Mouse (Mus musculus) neural tube, embryonic 10.5 days (tissue): ENCODE measurements around the gene Gm773.
"Not testable (repeated sequence)": the region's sequence is repeated elsewhere in the genome, so short reads cannot be mapped to it uniquely, and the experiment has no call there.

ENCODE experiments used
- DNase-seq: peaks from one replicate; pipeline ENCODE4 v3.0.0-alpha.2; 2017; ENCODE audit warnings: low spot score; ENCODE audit errors: extremely low spot score

The Gm773 gene

GRCm38 (mm10) chrX:56212771-56213170 lies at the start of gene Gm773:
Gene Gm773 (minus strand): TSS chrX:56212881.
- no peak for DNase-seq

DNA sequence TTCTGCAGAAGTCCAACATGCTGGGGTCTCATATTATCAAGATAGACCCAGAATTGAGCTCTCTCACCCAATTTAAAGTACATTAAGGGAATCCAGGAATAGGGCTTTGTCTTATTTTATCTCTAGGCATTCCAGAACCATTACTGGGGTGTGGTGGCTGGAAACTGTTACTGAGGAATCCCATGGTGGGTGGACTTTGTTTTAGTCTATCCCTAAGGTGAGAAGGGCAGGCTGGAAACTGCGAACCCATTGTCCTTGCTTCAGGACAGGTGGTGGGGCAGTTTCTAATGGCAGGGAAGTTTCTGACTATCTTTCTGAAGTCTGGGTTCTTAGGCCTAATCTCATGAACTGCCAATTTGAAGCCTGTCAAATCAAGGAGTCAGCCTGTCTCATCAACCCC lies 26.2 kb downstream of the Gm773 start:
- DNase-seq, result not testable (repeated sequence)

- DNase-seq, result no peak
These were observed 61.3 kb downstream of the Gm773 start for GRCm38 (mm10) chrX:56151396-56151795.
